Mouse (Mus musculus) testis, adult 2 months (tissue): Measurements from ENCODE around the gene Catsper4.

Experiments
- CTCF ChIP-seq: fragments of 200-500 bp; IDR thresholded peaks from 2 replicates; pipeline ENCODE4 v1.5.1; 2012; ENCODE audit warnings: low read depth, mild to moderate bottlenecking, inconsistent platforms, low read length, moderate library complexity; ENCODE audit not compliant: control insufficient read depth, insufficient read depth, insufficient replicate concordance
- POLR2A ChIP-seq: fragments of 200-500 bp; IDR thresholded peaks from 2 replicates; pipeline ENCODE4 v1.6.1; 2012; ENCODE audit warnings: low read depth, mild to moderate bottlenecking, inconsistent platforms, low read length, moderate library complexity; ENCODE audit not compliant: control insufficient read depth

DNA sequence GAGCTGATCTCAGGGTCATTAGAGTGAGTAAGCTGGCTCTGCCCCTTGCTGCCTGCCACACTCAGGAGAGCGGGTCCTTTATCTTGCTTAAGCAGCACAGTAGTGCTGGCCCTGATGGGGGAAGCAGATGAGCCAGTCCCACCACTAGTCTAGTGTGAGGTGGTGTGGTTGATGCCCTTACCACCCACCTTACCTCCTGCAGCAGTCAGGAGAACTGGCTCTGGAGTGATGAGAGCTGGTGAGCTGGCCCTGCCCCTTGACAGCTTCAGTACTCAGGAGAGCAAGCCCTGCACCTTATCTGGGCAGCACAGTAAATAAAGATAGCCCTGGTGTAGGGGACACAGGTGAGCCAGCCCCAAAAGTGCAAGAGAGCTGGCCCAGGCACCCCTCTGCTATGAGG lies 46.1 kb downstream of the Catsper4 start:
- TF ChIP-seq CTCF = no peak
- TF ChIP-seq POLR2A = no peak
